In the genomic region with DNA sequence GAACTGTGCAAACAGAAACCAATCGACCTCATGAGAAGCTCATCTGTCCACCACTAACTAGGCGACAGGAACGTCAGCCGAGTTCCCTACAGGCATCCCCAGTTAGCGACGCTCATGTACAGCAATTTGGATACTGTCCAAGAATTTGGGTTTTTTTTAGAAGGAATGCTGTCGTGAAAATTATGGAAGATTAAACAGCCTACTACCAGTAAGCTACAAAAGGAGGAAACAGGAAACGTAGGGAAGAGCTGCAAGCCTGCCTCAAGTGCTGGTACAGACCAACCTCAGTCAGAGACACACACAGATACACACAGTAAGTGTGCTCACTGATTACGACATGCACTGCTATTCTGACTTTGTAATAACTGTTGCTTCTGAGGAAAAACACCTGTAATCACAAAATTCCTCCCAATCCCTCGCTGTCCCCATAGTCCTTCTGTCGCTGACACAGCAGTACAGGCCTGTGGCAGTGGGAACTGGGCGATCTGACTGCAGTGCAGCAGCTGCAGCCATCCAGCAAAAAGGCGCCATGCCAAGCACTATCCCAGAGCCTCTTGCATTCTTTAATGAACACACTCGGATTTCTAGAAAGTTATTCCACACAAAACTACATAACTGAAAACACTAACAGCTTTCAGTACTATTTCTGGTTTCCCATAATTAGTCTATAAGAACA, we compare ENCODE assay signal across 10 mouse cellular contexts. TPM values are rescaled to one million over a fixed set of nuclear protein-coding genes. Genes with fewer than 3 reads are reported as not detected.
A peak's percentile ranks its signal among the peaks of the same experiment; 100 is the strongest.
DNase-seq lines count a peak whose midpoint lies in the region; ATAC-seq and TF ChIP-seq lines count a peak whose summit lies in the region.
"Had no signal": no experiment of that assay in that cellular context is flagged by ENCODE, and none has a peak within 500 bp of the region (broad histone marks: within the 10 kb centered on the region; RNA-seq: fewer than 3 reads in every experiment).

No protein-coding gene starts in this region.

- no peak for ATAC-seq in forebrain, embryonic 11.5 days (replicated peaks; ENCODE audit: low FRiP score)
- ATAC-seq in forebrain, embryonic 12.5 days (ENCODE audit: low FRiP score) = no peak
- ATAC-seq in intestine, embryonic 14.5 days (replicated peaks; ENCODE audit: low FRiP score, low TSS enrichment, low read depth) = no peak

- H3K27ac ChIP-seq in forebrain, embryonic 11.5 days (ENCODE audit: low read depth, low read length) = no peak overlapping the region
- no peak overlapping the region for H3K27ac ChIP-seq in forebrain, embryonic 12.5 days
- H3K27ac ChIP-seq in gastrocnemius, adult 2 months = peak overlapping the region; percentile 58
- peak overlapping the region; percentile 7 for H3K27ac ChIP-seq in intestine, embryonic 14.5 days (ENCODE audit: low read depth)

- intact Hi-C loops in gastrocnemius, adult 2 months (cut with DNase I) = loop anchor here (5.0 to 10.0 kb wide), 3 partner anchors 89 to 547 kb away; a partner anchor contains a TSS

- no peaks in the 10 kb centered on the region for H3K36me3 ChIP-seq in forebrain, embryonic 11.5 days (ENCODE audit: control insufficient read depth, insufficient read depth, low read length)
- H3K36me3 ChIP-seq in forebrain, embryonic 12.5 days (replicated peaks) = peaks cover under 1% of the 10 kb centered on the region; the same call in 1 of the 2 replicates
- peaks cover 6% of the 10 kb centered on the region for H3K36me3 ChIP-seq in intestine, embryonic 14.5 days (ENCODE audit: control insufficient read depth, insufficient read depth, low read length)

- H3K4me2 ChIP-seq in forebrain, embryonic 11.5 days (ENCODE audit: low read depth, low read length, severe bottlenecking) = no peak overlapping the region
- H3K4me2 ChIP-seq in forebrain, embryonic 12.5 days = no peak overlapping the region
- H3K4me2 ChIP-seq in intestine, embryonic 14.5 days (ENCODE audit: low read length) = peak overlapping the region; percentile 34

- H3K27me3 ChIP-seq in forebrain, embryonic 11.5 days (ENCODE audit: control insufficient read depth, insufficient read depth, low read length) = no peaks in the 10 kb centered on the region
- H3K27me3 ChIP-seq in forebrain, embryonic 12.5 days = no peaks in the 10 kb centered on the region
- H3K27me3 ChIP-seq in intestine, embryonic 14.5 days (replicated peaks; ENCODE audit: control insufficient read depth, insufficient read depth, low read length) = no peaks in the 10 kb centered on the region

- no peak overlapping the region for H3K9ac ChIP-seq in forebrain, embryonic 11.5 days (ENCODE audit: low read length)
- no peak overlapping the region for H3K9ac ChIP-seq in forebrain, embryonic 12.5 days
- no peak overlapping the region for H3K9ac ChIP-seq in intestine, embryonic 14.5 days (ENCODE audit: low read length)

- no peak overlapping the region for H3K4me3 ChIP-seq in forebrain, embryonic 11.5 days (ENCODE audit: low read depth, low read length)
- no peak overlapping the region for H3K4me3 ChIP-seq in forebrain, embryonic 12.5 days (replicated peaks)
- H3K4me3 ChIP-seq in gastrocnemius, adult 2 months = peak overlapping the region; percentile 27
- no peak overlapping the region for H3K4me3 ChIP-seq in intestine, embryonic 14.5 days (ENCODE audit: low read depth, low read length)

- 78% methylated on average over 14 of the region's 14 CpGs for WGBS in forebrain, embryonic 11.5 days
- 72% methylated on average over 14 of the region's 14 CpGs for WGBS in forebrain, embryonic 12.5 days
- 26% methylated on average over 14 of the region's 14 CpGs for WGBS in intestine, embryonic 14.5 days

- no peak for TF ChIP-seq CTCF in gastrocnemius, adult 2 months (IDR thresholded peaks at IDR 0.05)

- no peaks in the 10 kb centered on the region for H3K9me3 ChIP-seq in forebrain, embryonic 11.5 days (ENCODE audit: control insufficient read depth, low read length)
- no peaks in the 10 kb centered on the region for H3K9me3 ChIP-seq in forebrain, embryonic 12.5 days
- no peaks in the 10 kb centered on the region for H3K9me3 ChIP-seq in intestine, embryonic 14.5 days (ENCODE audit: control insufficient read depth, low read length)

- peak; percentile 42 for DNase-seq in forebrain, embryonic 11.5 days (ENCODE audit: low spot score)
- peak; percentile 31 for DNase-seq in MN1 (ENCODE audit: low spot score)
- peak; percentile 64 for DNase-seq in gastrocnemius, adult 2 months
- DNase-seq in intestine, embryonic 14.5 days (ENCODE audit: low spot score) = no peak
- DNase-seq in lung, postnatal 14 days = peak; percentile 68
- no peak for DNase-seq in urinary bladder, postnatal 25 days (ENCODE audit: low spot score)
- no peak for DNase-seq in adrenal gland, adult 2 months

- H3K4me1 ChIP-seq in forebrain, embryonic 11.5 days (replicated peaks; ENCODE audit: control insufficient read depth, insufficient read depth, low read length) = no peaks in the 10 kb centered on the region
- peaks cover 31% of the 10 kb centered on the region for H3K4me1 ChIP-seq in forebrain, embryonic 12.5 days
- peaks cover 30% of the 10 kb centered on the region for H3K4me1 ChIP-seq in intestine, embryonic 14.5 days (replicated peaks; ENCODE audit: control insufficient read depth, insufficient read depth, low read length)

RNA-seq across cellular contexts. Expression of a gene that starts 4.0 kb away (rescaled TPM):
- 17.7 and 20.1 TPM in 2 replicates for polyA plus RNA-seq in forebrain, embryonic 11.5 days (2014; fragmentation: Nextera tagmentation; extraction: Ambion mirVana)
- polyA plus RNA-seq in forebrain, embryonic 12.5 days (2016; fragmentation: Nextera tagmentation; extraction: Ambion mirVana) = 25.8 and 25.9 TPM in 2 replicates
- 10 to 100 TPM; 23.1 to 26.7 TPM for total RNA-seq in gastrocnemius, adult 2 months (2021)
- 17.5 and 20.0 TPM in 2 replicates for polyA plus RNA-seq in intestine, embryonic 14.5 days (2014; fragmentation: Nextera tagmentation; extraction: Ambion mirVana)
- 10 to 100 TPM; 22.0 to 33.8 TPM for total RNA-seq in adrenal gland, adult 2 months (2021)
- 1.3 and 2.4 TPM in 2 replicates for polyA plus RNA-seq in adrenal gland, adult 2 months (2012; rRNA removed)

RNA-seq across cellular contexts. Expression of a gene that starts 8.0 kb away (rescaled TPM):
- polyA plus RNA-seq in forebrain, embryonic 11.5 days (2014; fragmentation: Nextera tagmentation; extraction: Ambion mirVana) = 0.43 and 0.45 TPM in 2 replicates
- polyA plus RNA-seq in forebrain, embryonic 12.5 days (2016; fragmentation: Nextera tagmentation; extraction: Ambion mirVana) = 0.27 and 0.32 TPM in 2 replicates
- total RNA-seq in gastrocnemius, adult 2 months (2021) = not detected
- polyA plus RNA-seq in intestine, embryonic 14.5 days (2014; fragmentation: Nextera tagmentation; extraction: Ambion mirVana) = 1.8 and 2.5 TPM in 2 replicates
- total RNA-seq in adrenal gland, adult 2 months (2021) = not detected
- not detected in 2 replicates for polyA plus RNA-seq in adrenal gland, adult 2 months (2012; rRNA removed)
- polyA plus RNA-seq: spleen, adult 2 months had no signal

RNA-seq across cellular contexts. Expression of a gene that starts 56.1 kb away (rescaled TPM):
- 0.99 and 1.1 TPM in 2 replicates for polyA plus RNA-seq in forebrain, embryonic 11.5 days (2014; fragmentation: Nextera tagmentation; extraction: Ambion mirVana)
- polyA plus RNA-seq in forebrain, embryonic 12.5 days (2016; fragmentation: Nextera tagmentation; extraction: Ambion mirVana) = 1.5 and 1.6 TPM in 2 replicates
- not detected for total RNA-seq in gastrocnemius, adult 2 months (2021)
- polyA plus RNA-seq in intestine, embryonic 14.5 days (2014; fragmentation: Nextera tagmentation; extraction: Ambion mirVana) = 1.8 and 2.1 TPM in 2 replicates
- not detected for total RNA-seq in adrenal gland, adult 2 months (2021)
- not detected in 2 replicates for polyA plus RNA-seq in adrenal gland, adult 2 months (2012; rRNA removed)
- total RNA-seq: layer of hippocampus, postnatal 25 days had no signal

Comparison
In these comparisons a context has a peak if more than half of its experiments do, and no peak if none do; other contexts are left out.
1. DNase-seq: peak in forebrain, embryonic 11.5 days (single experiment), MN1 (single experiment), gastrocnemius, adult 2 months (single experiment) and lung, postnatal 14 days (single experiment); none in intestine, embryonic 14.5 days (single experiment), urinary bladder, postnatal 25 days (single experiment) and adrenal gland, adult 2 months (single experiment).
2. H3K27ac ChIP-seq: peak in gastrocnemius, adult 2 months (single experiment) and intestine, embryonic 14.5 days (single experiment); none in forebrain, embryonic 11.5 days (single experiment) and forebrain, embryonic 12.5 days (single experiment).